Mouse (Mus musculus) A20 (cell line): ENCODE results near the gene Rtl6.

Experiments
- DNase-seq: peaks from one replicate; pipeline ENCODE4 v3.0.0-alpha.2; 2011; ENCODE audit warnings: low read depth, low spot score

Gene Rtl6

DNA sequence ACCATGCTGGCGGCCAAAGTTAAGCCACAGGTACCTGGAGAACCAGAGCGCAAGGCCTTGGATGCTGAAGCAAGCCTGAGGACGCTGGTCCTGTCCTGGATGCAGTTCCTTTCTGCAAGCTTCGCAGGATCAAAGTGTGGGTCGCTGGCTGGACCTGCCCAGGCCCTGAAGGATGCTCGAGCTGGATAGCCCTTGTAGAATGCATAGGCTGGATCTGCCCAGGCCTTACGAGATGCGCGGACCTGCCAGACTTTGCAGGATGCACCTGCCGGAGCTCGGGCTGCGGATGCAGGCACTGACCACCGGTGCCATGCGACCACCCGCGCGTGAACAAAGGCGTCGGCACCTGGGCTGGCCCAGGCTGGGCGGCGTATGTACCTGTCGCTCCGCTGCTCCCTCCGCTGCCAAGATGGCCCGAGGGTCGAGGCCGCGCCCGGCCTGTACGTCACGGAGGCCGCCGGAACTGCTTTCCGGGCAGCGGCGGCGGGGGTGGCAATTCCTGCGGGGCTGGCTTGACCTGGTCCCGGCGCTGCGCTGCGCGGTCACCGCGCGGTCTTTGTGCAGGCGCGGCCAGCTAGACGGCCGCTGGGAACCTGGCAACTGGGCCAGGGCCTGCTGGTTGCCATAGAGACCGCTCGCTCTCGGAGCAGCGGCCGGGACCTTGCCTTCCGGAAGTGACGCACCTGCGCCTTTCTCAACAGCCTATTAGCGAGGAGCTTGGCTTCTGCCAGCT is at the start of gene Rtl6:
TSS of gene Rtl6 (minus strand) at position 635 of the 733 bp plus-strand sequence.
- peak; percentile 94 for DNase-seq

DNA sequence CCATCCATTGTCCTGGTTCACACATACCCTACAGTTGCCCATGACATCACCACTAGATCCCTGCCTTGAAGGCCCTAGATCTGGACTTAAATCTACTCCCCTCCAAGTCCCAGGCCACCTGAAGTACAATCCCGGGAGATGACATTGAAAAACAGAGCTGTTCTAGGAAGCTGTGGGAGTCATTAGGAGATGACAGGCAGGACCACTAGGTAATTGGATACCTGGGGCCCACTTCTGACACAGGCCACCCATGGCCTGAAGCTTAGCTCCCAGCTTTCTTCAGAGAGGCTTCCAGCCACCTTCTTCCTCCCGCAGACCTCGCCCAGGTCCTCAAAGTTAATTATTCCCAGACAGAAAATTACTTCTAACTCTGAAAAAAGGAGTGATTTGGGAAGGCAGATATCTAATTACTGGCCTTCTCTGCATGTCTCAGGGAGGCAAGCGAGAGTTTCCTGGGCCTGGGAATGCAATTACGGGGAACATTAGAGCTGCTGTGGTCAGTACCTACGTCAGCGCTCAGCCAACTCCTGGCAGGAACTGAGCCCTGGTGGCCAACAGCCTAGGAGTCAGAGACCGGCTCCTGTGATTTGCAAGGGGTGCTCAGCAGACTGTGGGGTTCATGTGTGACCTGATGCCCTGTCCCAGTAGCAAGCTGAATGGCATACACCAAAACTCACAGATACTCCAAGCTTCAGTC is 45.8 kb upstream of the Rtl6 start:
- DNase-seq, result no peak

DNA sequence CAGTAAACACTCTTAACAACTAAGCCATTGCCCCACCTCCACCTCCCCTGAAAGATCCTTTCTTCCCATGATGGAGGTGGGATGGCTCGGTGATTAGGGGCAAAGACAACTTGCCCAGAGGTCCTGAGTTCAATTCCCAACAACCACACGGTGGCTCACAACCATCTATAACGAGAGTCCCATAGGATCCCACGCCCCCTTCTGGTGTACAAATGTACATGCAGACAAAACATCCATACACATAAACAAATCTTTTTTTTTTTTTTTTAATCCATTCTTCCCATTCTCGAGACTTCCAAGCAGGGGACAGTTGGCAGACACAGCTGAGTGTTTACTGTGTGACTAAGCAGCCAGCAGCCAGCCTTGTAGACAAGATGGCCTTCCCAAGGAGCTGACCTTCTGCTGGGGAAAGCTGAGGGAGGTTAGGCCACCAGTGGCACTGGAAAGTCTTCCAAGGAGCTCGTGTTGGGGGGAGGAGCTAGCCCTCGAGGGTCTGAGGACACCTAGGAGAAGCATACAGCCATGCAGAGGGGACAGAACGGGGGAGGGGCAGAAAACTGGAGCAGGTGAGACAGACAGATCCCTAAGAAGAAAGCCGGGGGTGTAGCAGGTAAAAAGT is 43.5 kb upstream of the Rtl6 start:
- DNase-seq, result peak; percentile 54

DNA sequence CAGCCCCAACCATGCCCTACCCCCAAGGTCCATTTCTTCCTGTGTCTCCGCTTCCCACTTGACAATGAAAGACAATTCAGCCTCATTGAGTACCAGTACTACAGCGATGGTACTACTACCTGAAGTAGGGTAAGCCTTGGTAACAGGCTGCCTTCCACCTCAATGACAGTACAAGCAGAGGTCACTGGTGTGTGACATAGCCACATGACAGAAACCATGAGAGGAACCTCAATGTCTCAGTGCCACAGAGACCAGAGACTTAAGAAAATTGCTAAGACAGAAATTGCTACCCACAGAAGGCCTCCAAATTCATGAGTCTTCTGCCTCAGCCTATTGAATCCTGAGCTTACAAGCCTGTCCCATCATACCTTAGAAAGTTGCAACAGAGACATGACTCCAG is 41.3 kb upstream of the Rtl6 start:
- peak; percentile 74 for DNase-seq

DNA sequence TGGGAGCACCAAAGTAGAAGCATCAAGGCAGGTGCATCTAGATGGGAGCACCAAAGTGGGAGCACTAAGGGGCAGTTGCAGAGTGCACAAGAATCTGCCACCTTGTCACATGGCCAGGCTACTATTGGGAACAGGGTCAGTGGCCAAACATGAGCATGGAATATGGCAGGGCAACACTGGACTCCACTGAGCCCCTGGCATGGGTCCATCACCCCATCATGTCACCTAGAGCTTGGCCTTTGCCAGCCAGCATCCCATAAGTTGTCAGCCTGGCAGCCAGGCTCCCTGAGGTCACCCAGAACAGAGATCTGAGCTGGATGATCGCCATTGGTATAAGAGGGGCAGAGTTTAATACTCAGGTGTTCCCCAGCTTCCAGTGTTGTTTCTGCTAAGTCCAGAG is 40.2 kb upstream of the Rtl6 start:
- no peak for DNase-seq

DNA sequence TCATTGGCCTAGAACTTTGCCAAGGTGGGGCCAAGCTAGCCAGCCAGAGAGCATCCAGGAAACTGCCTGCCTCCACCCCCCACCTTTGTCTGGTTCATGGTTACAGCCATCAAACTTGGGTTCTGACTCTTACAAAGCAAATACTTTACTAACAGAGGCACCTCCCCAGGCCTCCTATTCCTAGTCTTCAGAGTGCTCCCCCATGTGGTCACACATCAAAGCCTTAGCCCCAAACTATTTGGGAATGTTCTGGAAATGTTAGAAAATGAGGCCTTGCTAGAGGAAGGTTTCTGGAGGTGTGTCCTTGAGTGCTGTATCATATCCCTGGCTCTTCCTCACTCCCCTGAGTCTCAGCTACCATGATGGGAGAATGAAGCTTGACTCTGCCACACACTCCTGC is 39.4 kb upstream of the Rtl6 start:
- DNase-seq, result no peak

DNA sequence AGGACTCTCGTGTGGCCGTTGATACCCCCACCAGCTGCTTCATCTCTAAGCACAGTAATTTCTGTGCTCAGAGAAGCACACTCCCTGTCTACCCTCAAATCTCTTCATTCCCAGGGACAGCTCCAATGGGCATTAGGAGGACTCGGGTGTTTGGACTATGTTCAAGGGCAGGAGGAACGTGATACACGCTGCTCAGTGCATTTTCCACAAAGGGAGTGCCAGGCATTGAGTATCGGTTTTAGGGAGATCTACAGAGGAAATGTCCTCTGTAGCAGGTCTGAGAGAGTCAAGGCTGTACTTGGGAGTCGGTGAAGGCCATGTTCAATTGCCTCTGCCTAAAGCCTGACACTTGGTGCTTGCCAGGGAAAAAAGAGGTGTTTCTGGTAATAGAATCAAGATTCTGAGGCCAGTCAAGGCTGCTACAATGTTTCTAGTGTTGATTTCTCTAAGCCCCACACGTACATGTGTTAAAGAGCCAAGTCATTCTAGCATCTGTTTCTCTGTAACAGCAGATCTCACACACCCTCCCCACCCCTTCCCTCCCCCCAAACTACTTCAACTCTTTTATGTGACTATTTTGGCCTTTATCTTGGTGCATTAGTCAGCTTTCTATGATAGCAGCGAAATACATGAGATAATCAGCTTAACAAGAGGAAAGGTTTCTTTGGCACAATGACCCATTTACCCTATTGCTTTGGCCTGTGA is 37.8 kb upstream of the Rtl6 start:
- DNase-seq, result no peak

DNA sequence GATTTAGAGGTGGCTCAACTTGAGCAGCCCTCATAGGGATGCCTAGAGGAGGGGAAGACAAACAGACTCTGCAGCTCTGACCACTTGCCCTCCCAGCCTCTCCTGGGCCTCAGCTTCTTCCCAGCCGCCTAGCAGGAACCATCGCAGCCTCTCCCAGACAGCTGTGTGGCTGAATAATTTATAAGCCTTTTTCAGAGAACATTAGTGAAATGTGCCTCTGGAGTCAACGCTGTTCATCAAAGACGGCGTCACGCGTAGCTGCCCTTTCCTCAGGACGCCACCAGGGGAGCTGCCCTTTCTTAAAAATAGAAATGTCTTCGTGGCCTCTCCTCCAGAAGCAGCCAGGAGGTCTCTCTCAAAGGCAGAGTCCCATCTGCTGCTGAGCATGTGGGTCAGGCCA is 35.9 kb upstream of the Rtl6 start:
- no peak for DNase-seq

DNA sequence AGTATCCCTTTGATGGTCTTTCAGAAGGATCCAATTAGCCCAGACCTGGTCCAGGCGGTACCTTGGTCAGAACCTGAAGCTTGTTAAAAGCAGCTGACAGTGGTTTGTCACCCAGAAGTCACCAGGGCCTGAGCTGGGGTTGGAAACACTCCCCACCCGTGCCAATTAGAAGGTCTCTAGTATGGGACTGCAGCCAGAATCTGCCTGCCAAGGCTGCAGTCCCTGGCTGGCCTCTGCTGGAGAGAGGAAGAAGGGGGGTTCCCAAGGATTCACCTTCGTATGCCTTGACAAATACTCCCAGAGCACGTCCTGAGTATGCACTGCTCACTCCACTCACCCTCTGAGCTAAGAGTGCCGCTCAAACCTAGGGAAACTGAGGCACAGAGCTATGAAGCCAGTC is 34.6 kb upstream of the Rtl6 start:
- no peak for DNase-seq

DNA sequence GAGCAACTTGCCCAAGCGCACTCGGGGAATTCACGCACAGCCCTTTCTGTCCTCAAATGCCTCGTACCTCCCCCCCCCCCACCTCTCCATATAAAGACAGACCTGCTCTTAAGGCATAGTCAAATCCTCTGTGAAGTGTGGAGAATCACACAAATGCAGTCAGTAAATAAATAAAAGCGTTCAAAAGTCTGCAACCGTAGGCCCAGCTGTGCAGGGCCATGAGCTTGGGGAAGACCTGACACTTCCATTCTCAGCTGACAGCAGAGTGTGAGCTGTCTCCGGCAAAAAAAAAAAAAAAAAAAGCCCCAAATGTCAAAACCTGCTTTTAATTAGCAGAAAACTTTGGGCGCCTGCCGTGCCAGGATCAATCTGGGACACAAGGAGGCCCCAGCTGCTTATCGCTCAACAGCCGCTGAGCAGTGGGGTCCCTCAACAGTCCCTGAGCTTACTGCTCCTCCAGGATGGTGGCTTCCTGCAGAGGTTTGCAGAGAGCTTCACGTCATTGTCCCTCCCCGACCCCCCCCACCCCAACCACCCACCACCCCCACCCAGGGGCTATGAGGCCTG is 34.0 kb upstream of the Rtl6 start:
- DNase-seq, result no peak

DNA sequence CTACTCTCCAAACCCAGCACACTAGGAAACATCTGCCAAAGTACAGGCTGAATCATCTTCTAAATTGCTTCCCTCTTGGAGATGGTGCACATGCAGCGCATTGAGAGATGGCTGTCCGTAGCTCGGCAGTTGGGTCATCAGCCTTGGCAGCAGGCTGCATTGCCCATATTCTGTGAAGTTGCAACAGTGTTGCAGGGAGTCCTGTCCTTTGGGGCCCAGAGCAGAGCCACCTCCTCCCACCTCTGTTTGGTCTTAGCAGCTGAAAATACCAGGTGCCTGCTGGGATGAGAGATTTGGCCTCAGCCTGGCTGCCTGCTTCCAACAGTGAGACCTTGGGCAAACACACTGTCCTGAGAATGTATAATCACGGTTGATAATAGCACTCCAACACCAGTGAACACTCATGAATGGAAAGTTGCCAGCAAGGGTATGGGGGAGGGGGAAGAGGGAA is 30.8 kb upstream of the Rtl6 start:
- DNase-seq, result no peak

DNA sequence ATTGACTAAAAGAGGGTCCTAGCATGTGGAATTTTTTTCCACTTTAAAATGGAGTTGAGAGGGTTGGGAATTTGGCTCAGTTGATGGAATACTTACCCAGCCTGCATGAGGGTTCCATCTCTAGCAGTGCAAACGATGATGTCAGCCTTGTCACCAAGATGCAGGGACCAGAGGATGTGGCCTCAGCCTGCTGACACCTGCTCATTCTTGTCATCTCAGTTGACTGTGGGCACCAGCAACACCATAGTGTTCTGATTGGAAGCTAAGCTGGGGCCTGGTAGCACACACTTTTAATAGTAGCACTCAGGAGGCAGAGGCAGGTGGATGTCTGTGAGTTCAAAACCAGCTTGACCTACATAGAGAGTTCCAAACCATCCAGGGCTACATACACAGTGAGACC is 21.0 kb upstream of the Rtl6 start:
- no peak for DNase-seq

DNA sequence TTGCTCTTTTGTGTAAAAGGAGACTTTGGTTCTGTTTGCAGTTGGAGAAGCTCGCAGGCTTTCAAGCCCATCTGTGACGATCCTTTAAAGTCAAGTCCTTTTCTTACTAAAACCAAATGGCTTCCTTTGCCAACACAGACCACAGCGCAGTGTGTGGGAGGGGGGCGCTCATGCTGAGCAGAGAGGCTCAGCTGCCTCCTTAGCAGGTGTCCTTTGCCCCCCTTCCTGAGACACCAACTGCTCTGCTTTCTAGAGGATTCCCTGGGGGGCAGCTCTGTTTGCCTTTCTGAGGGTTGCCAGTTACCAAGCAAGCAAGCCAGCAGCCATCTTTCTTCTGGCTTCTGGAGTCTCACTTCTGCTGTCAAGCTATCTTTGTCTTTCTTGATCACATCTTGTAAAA is 19.4 kb upstream of the Rtl6 start:
- DNase-seq, result peak; percentile 85

DNA sequence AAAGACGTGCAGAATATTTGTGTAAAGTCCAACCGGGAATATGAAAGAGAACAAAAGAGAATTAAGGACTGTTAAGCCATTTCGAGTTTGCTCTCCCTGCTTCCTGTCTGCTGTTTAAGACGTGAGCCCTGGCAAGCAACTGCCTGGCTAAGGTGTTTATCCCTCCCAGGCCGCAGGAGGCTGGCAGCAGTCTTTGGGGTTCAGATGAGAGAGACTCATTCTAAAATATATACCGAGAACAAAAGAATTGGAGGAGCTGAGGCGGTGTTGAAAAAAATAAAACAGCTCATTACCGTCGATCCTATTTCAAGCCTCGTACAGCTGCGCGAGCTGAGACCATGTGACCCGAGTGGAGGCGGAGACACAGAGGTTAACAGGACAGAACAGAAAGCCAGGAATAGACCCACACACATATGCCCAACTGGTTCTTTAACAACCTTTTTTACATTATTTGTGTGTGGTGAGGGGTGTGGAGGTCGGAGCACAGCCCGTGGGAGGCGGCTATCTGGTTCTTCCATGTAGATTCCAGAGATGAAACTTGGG is 9.0 kb upstream of the Rtl6 start:
- peak; percentile 92 for DNase-seq

DNA sequence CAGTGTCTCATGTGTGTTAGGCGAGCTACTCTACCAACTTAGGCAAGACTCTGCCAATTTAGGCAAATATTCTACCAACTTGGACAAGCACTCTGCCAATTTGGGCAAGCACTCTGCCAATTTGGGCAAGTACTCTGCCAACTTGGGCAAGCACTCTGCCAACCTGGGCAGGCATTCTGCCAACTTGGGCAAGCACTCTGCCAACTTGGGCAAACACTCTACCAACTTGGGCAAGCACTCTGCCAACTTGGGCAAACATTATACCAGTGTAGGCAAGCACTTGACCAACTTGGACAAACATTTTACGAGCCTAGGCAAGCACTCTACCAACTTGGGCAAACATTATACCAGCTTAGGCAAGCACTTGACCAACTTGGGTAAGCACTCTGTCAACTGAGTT is 3.9 kb upstream of the Rtl6 start:
- no peak for DNase-seq

DNA sequence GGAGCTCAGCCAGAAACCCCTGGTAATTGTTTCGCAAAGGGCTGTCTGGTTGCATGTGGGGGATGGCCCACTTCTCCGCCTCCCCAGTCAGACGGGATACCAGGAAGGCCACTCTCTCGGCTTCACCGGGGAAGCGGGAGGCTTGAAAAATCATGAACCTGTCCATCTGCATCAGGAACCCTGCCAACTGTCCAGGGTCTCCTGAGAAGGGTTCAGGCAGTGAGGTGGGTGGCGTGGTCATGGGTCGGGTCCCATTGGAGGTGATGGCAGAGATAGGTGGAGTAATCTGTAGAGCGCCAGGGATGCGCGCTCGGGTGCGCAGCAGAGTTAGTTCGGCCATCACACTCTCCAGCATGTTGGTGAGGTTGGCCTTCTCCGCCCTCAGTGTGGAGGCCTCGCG is 949 bp downstream of the Rtl6 start:
- DNase-seq, result no peak

DNA sequence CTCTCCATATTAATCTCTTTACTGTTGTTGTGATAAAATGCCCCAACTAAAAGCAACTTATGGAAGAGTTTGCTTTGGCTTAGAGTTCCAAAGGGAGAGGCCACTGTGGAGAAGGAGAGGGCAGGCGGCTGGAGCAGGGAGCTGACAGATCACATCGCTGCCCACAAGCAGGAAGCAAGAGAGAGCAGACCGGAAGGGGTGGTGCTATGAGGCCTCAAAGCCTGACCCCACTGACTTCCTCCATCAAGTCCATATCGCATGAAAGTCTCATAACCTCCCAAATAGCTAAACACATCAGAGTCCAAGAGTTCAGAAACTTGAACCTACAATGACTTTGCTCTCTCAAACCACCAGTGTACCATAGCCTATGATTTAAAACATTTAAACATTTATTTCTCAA is 6.6 kb downstream of the Rtl6 start:
- DNase-seq, result no peak

DNA sequence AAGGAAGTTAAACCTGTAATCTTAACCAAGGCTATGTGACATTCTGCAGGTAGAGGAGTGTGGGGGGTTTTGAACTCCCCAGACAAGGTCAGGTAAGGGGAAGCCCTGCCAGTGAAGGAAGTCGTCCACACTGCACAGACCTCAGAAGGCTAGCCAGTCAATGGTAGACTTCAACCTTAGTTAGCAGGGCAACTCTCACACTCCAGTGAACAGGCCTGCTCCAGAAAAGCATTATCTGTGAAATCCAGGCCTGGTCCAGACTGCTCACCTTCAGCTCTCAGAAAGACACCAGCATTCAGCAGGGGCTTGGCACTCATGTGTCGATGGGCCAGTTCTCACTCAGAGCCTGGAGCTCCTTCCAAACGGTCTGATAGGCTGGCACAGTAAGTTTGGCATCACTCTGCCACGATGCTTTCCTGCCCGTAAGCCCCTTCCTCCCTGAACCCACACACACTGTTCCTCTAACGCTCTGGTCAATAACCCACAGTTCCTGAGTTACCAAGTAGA is 8.3 kb downstream of the Rtl6 start:
- no peak for DNase-seq

DNA sequence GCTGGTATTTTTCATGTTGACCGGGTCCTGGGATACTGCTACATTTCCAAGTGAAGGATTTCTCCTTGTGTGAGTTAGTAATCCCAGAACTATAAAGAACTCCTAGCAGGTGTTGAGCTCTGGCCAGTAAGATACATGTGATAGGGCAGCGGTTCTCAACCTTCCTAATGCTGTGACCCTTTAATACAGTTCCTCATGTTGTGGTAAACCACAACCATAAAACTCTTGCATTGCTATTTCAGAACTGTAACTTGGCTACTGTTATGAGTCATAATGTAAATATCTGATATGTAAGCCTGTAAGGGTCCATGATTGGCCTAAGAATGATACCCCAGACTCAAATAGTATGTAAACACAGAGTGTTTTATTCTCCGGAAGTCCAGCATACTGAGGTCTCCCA is 11.6 kb downstream of the Rtl6 start:
- DNase-seq, result peak; percentile 65

DNA sequence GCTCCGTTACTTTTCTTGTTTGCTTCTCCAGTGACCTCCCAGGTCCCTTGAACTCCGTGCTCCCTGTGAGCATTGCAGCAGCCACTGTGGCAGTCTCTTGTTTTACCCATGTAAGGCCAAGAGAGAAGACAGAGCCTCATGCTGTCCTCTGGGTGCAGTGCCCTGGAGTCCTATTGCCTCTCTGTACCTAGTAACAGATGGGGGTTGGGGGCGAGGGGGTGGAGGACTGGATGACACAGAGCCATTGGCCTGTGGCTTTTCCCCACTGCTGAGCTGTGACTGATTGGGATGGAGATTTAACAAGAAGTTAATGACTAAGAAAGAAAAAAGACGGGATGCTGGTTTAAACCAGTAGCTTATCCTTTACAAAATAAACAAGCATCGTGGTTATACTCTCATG is 16.4 kb downstream of the Rtl6 start:
- no peak for DNase-seq

DNA sequence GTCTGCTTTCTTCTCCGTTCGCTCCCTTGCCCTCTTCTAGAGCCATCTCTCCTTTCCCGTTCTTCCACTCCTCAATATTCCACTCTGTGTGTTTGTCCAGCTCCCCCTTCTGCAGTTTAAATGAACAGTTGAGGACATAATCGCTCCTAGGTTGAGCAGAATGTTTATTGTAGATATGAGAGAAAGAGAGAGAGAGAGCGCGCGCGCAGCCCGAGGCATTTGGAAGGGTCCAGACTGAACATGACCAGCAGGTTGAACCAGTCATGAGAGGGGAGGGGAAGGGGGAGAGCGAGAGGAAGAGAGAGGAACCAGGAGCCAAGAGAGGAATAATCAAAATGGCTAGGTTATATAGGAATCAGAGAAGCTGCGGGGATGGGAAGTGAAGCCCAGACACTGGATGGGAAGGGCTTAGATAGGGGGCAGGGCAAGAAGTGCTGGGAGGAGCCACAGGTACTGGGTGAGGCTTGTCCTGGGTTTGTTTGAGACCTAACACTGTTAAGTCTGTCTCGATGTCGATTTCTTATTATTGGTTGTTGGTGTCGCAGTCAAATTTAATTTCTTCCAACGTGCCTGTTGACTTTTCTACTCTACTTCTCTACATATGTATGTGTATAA is 18.5 kb downstream of the Rtl6 start:
- DNase-seq, result no peak
